Mouse (Mus musculus): ENCODE measurements at regions not wholly inside any gene's neighbourhood (a gene's known extent, or its start where the extent isn't known, plus 50 kb on each side); places are given as distances from the start of the nearest gene placed in this dataset.
"Not testable (repeated sequence)": the region's sequence is repeated elsewhere in the genome, so short reads cannot be mapped to it uniquely, and the experiment has no call there.

DNA sequence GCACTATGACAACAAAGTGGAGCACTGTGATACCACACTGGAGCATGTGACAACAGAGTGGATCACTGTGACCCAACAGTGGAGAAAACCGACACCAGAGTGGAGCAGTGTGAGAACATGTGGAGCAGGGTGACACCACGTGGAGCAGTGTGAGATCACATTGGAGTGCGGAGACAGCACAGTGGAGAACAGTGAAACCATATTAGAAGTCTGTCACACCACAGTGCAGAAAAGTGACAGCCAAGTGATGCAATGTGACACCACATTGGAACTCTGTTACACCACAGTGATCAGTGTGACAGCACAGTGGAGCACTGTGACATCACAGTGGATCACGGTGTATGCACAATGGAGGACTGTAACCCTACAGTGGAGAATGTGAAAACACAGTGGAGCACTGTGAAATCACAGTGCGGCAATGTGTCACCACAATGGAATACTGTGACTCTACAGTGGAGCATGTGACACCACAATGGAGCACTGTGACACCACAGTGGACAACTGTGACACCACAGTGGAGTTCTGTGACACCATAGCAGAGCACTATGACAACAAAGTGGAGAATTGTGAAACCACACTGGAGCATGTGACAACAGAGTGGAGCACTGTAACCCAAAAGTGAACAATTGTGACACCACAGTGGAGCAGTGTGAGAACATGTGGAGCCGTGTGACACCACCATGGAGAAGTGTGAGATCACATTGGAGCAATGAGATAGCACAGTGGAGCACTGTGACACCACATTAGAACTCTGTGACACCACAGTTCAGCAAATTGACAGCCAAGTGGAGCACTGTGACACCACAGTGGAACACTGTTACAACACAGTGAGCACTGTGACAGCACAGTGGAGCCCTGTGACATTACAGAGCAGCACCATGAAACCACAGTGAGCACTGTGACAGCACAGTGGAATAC, 98.6 kb upstream of the Vmn1r2 start:
- Histone ChIP-seq H3K4me3 (replicated peaks; ENCODE audit: control insufficient read depth, low read depth, low read length) (no peak overlapping the region), H3K4me1 (ENCODE audit: control insufficient read depth, insufficient read depth, low read length) (no peaks in the 10 kb centered on the region), H3K27ac (ENCODE audit: control insufficient read depth, insufficient read depth, low read depth, low read length, poor library complexity) (no peak overlapping the region)
- TF ChIP-seq POLR2A (IDR thresholded peaks at IDR 0.05; ENCODE audit: borderline replicate concordance, control insufficient read depth, low read depth, low read length) (no peak), CTCF (IDR thresholded peaks at IDR 0.05; ENCODE audit: control insufficient read depth, insufficient read depth, low read length) (no peak)
- WGBS, result 76% methylated on average over 6 of the region's 6 CpGs

DNA sequence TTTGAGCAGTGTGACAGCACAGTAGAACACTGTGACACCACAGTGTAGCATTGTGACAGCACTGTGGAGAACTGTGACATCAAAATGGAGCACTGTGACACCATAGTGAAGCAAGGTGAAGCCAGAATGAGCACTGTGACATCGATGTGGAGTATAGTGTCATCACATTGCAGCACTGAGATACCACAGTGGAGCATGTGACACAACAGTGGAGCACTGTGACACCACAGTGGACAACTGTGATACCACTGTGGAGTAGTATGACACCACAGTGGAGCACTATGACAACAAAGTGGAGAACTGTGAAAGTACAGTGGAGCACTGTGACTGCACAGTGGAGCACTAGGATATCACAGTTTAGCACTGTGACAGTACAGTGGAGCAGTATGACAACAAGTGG, 97.8 kb upstream of the Vmn1r2 start:
- Histone ChIP-seq H3K4me3 (replicated peaks; ENCODE audit: control insufficient read depth, low read depth, low read length) (no peak overlapping the region), H3K27ac (ENCODE audit: control insufficient read depth, insufficient read depth, low read depth, low read length, poor library complexity) (no peak overlapping the region), H3K4me1 (ENCODE audit: control insufficient read depth, insufficient read depth, low read length) (no peaks in the 10 kb centered on the region)
- no peak for TF ChIP-seq CTCF (IDR thresholded peaks at IDR 0.05; ENCODE audit: control insufficient read depth, insufficient read depth, low read length)
- no peak for TF ChIP-seq POLR2A (IDR thresholded peaks at IDR 0.05; ENCODE audit: borderline replicate concordance, control insufficient read depth, low read depth, low read length)
- WGBS, result 43% methylated on average over 1 of the region's 1 CpGs

DNA sequence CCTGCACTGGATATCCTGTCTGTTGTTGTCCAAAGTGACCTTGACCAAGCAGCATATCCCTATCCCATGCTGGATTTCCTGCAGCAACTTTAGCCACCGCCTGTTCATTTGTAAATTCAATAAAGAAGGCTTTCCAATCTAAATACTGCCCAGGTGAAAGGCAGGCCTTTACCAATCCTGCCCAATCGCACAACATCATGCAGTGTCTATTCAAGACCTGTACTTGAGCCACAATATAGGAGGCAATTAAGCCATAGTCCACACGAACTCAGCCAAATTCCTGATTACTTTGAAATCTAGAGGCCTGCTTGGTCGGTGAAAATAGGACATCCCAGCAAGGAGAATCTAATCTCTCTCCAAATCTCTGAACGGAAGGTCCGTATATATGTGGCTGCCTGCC, 95.8 kb upstream of the Vmn1r2 start:
- 61% methylated on average over 6 of the region's 6 CpGs for WGBS
- H3K27ac ChIP-seq (ENCODE audit: control insufficient read depth, insufficient read depth, low read depth, low read length, poor library complexity); H3K4me1 ChIP-seq (ENCODE audit: control insufficient read depth, insufficient read depth, low read length); H3K4me3 ChIP-seq (replicated peaks; ENCODE audit: control insufficient read depth, low read depth, low read length): not testable (repeated sequence)

DNA sequence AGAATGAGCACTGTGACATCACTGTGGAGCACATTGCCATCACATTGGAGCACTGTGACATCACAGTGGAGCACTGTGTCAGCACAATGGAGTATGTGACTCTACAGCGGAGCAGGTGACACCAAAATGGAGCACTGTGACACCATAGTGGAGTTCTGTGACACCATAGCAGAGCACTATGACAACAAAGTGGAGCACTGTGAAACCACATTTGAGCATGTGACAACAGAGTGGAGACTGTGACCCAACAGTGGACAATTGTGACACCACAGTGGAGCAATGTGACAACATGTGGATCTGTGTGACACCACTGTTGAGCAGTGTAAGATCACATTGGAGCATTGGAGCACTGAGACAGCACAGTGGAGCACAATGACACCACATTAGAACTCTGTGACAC, 87.2 kb upstream of the Vmn1r2 start:
- no peak for TF ChIP-seq CTCF (IDR thresholded peaks at IDR 0.05; ENCODE audit: control insufficient read depth, insufficient read depth, low read length)
- TF ChIP-seq POLR2A (IDR thresholded peaks at IDR 0.05; ENCODE audit: borderline replicate concordance, control insufficient read depth, low read depth, low read length), result no peak
- H3K27ac ChIP-seq (ENCODE audit: control insufficient read depth, insufficient read depth, low read depth, low read length, poor library complexity), result no peak overlapping the region
- no peaks in the 10 kb centered on the region for H3K4me1 ChIP-seq (ENCODE audit: control insufficient read depth, insufficient read depth, low read length)
- 82% methylated on average over 1 of the region's 1 CpGs for WGBS
- H3K4me3 ChIP-seq (replicated peaks; ENCODE audit: control insufficient read depth, low read depth, low read length), result no peak overlapping the region

GRCm38 (mm10) chr4:3080385-3081125, 86.6 kb upstream of the Vmn1r2 start:
- Histone ChIP-seq H3K4me1 (ENCODE audit: control insufficient read depth, insufficient read depth, low read length) (no peaks in the 10 kb centered on the region), H3K27ac (ENCODE audit: control insufficient read depth, insufficient read depth, low read depth, low read length, poor library complexity) (no peak overlapping the region), H3K4me3 (replicated peaks; ENCODE audit: control insufficient read depth, low read depth, low read length) (no peak overlapping the region)
- no peak for TF ChIP-seq CTCF (IDR thresholded peaks at IDR 0.05; ENCODE audit: control insufficient read depth, insufficient read depth, low read length)
- no peak for TF ChIP-seq POLR2A (IDR thresholded peaks at IDR 0.05; ENCODE audit: borderline replicate concordance, control insufficient read depth, low read depth, low read length)
- WGBS, result 53% methylated on average over 7 of the region's 7 CpGs

- no peak for TF ChIP-seq POLR2A (IDR thresholded peaks at IDR 0.05; ENCODE audit: borderline replicate concordance, control insufficient read depth, low read depth, low read length)
- TF ChIP-seq CTCF (IDR thresholded peaks at IDR 0.05; ENCODE audit: control insufficient read depth, insufficient read depth, low read length), result no peak
- no peaks in the 10 kb centered on the region for H3K4me1 ChIP-seq (ENCODE audit: control insufficient read depth, insufficient read depth, low read length)
- H3K27ac ChIP-seq (ENCODE audit: control insufficient read depth, insufficient read depth, low read depth, low read length, poor library complexity), result no peak overlapping the region
- WGBS, result 52% methylated on average over 6 of the region's 6 CpGs
- no peak overlapping the region for H3K4me3 ChIP-seq (replicated peaks; ENCODE audit: control insufficient read depth, low read depth, low read length)
Measured at GRCm38 (mm10) chr4:3081148-3081952, 85.8 kb upstream of the Vmn1r2 start.

DNA sequence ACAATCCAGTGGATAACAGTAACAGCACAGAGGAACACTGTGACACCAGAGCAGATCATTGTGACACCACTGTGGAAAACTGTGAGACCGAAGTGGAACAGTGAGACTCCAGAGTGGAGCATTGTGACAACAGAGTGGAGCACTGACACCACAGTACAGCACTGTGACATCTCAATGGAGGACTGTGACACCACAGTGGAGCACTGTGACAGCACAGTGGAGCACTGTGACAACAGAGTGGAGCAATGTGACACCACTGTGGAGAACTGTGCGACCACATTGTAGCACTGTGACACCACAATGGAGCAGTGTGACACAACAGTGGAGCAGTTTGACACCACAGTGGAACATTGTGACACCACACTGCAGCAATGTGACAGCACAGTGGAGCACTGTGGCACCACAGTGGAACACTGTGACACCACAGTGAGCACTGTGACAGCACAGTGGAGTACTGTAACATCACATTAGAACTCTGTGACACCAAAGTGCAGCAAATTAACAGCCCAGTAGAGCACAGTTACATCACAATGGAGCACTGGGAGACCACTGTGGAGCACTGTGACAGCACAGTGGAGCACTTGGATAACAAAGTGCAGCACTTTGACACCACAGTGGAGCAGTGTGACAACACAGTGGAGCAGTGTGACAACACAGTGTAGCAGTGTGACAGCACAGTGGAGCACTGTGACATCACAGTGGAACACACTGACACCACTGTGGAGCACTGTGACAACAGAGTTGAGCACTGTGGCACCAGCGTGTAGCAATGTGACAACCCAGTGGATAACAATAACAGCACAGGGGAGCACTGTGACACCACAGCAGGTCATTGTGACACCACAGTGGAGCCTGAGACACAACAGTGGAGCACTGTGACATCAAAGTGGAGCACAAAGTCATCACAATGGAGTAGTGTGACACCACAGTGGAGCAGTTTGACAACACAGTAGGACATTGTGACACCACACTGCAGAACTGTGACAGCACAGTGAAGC, 84.9 kb upstream of the Vmn1r2 start:
- no peaks in the 10 kb centered on the region for H3K4me1 ChIP-seq (ENCODE audit: control insufficient read depth, insufficient read depth, low read length)
- no peak overlapping the region for H3K4me3 ChIP-seq (replicated peaks; ENCODE audit: control insufficient read depth, low read depth, low read length)
- TF ChIP-seq POLR2A (IDR thresholded peaks at IDR 0.05; ENCODE audit: borderline replicate concordance, control insufficient read depth, low read depth, low read length), result no peak
- TF ChIP-seq CTCF (IDR thresholded peaks at IDR 0.05; ENCODE audit: control insufficient read depth, insufficient read depth, low read length), result no peak
- H3K27ac ChIP-seq (ENCODE audit: control insufficient read depth, insufficient read depth, low read depth, low read length, poor library complexity), result no peak overlapping the region
- 70% methylated on average over 3 of the region's 3 CpGs for WGBS

Measured in bone marrow, adult 2 months (tissue).